Mouse (Mus musculus): ENCODE measurements around the gene Tmem161a. TPM values are rescaled to one million over a fixed set of nuclear protein-coding genes. Genes with fewer than 3 reads are reported as not detected.

Gene Tmem161a
- polyA plus RNA-seq, 1 experiment from 2014 or later: 28.1 TPM

GRCm38 (mm10) chr8:70188707-70189106 lies 16.6 kb downstream of the Tmem161a start:
- no peaks in the 10 kb centered on the region for H3K9me3 ChIP-seq (replicated peaks)
- H3K27ac ChIP-seq (replicated peaks): no peak overlapping the region
- 59% methylated on average over 7 of the region's 7 CpGs for WGBS (ENCODE audit: insufficient replicate concordance)
- no peak overlapping the region for H3K9ac ChIP-seq
- H3K4me1 ChIP-seq (replicated peaks): peaks cover 3% of the 10 kb centered on the region; the same call in 1 of the 2 replicates
- H3K4me3 ChIP-seq (replicated peaks): no peak overlapping the region
- no peak for ATAC-seq (ENCODE audit: insufficient read depth)
- peaks cover 62% of the 10 kb centered on the region for H3K36me3 ChIP-seq (replicated peaks)
- H3K27me3 ChIP-seq: no peaks in the 10 kb centered on the region
- no peak overlapping the region for H3K4me2 ChIP-seq

- H3K4me3 ChIP-seq (replicated peaks): no peak overlapping the region
- no peak overlapping the region for H3K4me2 ChIP-seq
- peaks cover 35% of the 10 kb centered on the region for H3K4me1 ChIP-seq (replicated peaks)
- no peaks in the 10 kb centered on the region for H3K9me3 ChIP-seq (replicated peaks)
- H3K27me3 ChIP-seq: no peaks in the 10 kb centered on the region
- H3K27ac ChIP-seq (replicated peaks): no peak overlapping the region
- H3K9ac ChIP-seq: no peak overlapping the region
- 76% methylated on average over 5 of the region's 5 CpGs for WGBS (ENCODE audit: insufficient replicate concordance)
- peaks cover 36% of the 10 kb centered on the region for H3K36me3 ChIP-seq (replicated peaks)
- ATAC-seq (ENCODE audit: insufficient read depth): peak; percentile 43
These were observed 21.1 kb downstream of the Tmem161a start for GRCm38 (mm10) chr8:70193238-70193637.

- no peaks in the 10 kb centered on the region for H3K9me3 ChIP-seq (replicated peaks)
- H3K9ac ChIP-seq: no peak overlapping the region
- no peak overlapping the region for H3K4me2 ChIP-seq
- H3K36me3 ChIP-seq (replicated peaks): peaks cover 27% of the 10 kb centered on the region
- no peak overlapping the region for H3K4me3 ChIP-seq (replicated peaks)
- no peak overlapping the region for H3K27ac ChIP-seq (replicated peaks)
- H3K4me1 ChIP-seq (replicated peaks): peaks cover 45% of the 10 kb centered on the region
- H3K27me3 ChIP-seq: no peaks in the 10 kb centered on the region
- ATAC-seq (ENCODE audit: insufficient read depth): no peak
- 78% methylated on average over 3 of the region's 3 CpGs for WGBS (ENCODE audit: insufficient replicate concordance)
These were observed 22.0 kb downstream of the Tmem161a start for GRCm38 (mm10) chr8:70194191-70194590.

GRCm38 (mm10) chr8:70195762-70196161 lies 23.6 kb downstream of the Tmem161a start:
- ATAC-seq (ENCODE audit: insufficient read depth): no peak
- WGBS (ENCODE audit: insufficient replicate concordance): 65% methylated on average over 2 of the region's 2 CpGs
- Histone ChIP-seq H3K27ac (replicated peaks) (no peak overlapping the region), H3K27me3 (no peaks in the 10 kb centered on the region), H3K4me1 (replicated peaks) (peaks cover 60% of the 10 kb centered on the region), H3K9me3 (replicated peaks) (no peaks in the 10 kb centered on the region), H3K36me3 (replicated peaks) (peaks cover 12% of the 10 kb centered on the region), H3K4me2 (no peak overlapping the region), H3K4me3 (replicated peaks) (no peak overlapping the region), H3K9ac (no peak overlapping the region)

GRCm38 (mm10) chr8:70197603-70198002 lies 25.4 kb downstream of the Tmem161a start:
- H3K36me3 ChIP-seq (replicated peaks): peaks cover 4% of the 10 kb centered on the region; the same call in 1 of the 2 replicates
- no peak for ATAC-seq (ENCODE audit: insufficient read depth)
- H3K9me3 ChIP-seq (replicated peaks): no peaks in the 10 kb centered on the region
- H3K27ac ChIP-seq (replicated peaks): no peak overlapping the region
- 68% methylated on average over 7 of the region's 7 CpGs for WGBS (ENCODE audit: insufficient replicate concordance)
- peaks cover 79% of the 10 kb centered on the region for H3K4me1 ChIP-seq (replicated peaks)
- no peak overlapping the region for H3K4me3 ChIP-seq (replicated peaks)
- peak overlapping the region; percentile 26; the same call in 1 of the 2 replicates for H3K4me2 ChIP-seq
- no peak overlapping the region for H3K9ac ChIP-seq
- no peaks in the 10 kb centered on the region for H3K27me3 ChIP-seq

- peak overlapping the region; percentile 25; the same call in 1 of the 2 replicates for H3K9ac ChIP-seq
- 0 out of 2 replicates have a peak overlapping the region, but pooled peaks have one; percentile 61 for H3K4me2 ChIP-seq
- peak; percentile 49 for ATAC-seq (ENCODE audit: insufficient read depth)
- no peak overlapping the region for H3K4me3 ChIP-seq (replicated peaks)
- peak overlapping the region; percentile 88 for H3K27ac ChIP-seq (replicated peaks)
- H3K27me3 ChIP-seq: no peaks in the 10 kb centered on the region
- H3K9me3 ChIP-seq (replicated peaks): no peaks in the 10 kb centered on the region
- peaks cover 85% of the 10 kb centered on the region for H3K4me1 ChIP-seq (replicated peaks)
- WGBS (ENCODE audit: insufficient replicate concordance): 72% methylated on average over 5 of the region's 5 CpGs
- no peaks in the 10 kb centered on the region for H3K36me3 ChIP-seq (replicated peaks)
These were observed 28.0 kb downstream of the Tmem161a start for GRCm38 (mm10) chr8:70200098-70200681.

- Histone ChIP-seq H3K4me2 (peak overlapping the region; percentile 61), H3K27ac (replicated peaks) (peak overlapping the region; percentile 88), H3K9me3 (replicated peaks) (no peaks in the 10 kb centered on the region), H3K9ac (peak overlapping the region; percentile 25; the same call in 1 of the 2 replicates), H3K4me3 (replicated peaks) (peak overlapping the region; percentile 19; the same call in 1 of the 2 replicates), H3K27me3 (no peaks in the 10 kb centered on the region), H3K36me3 (replicated peaks) (no peaks in the 10 kb centered on the region), H3K4me1 (replicated peaks) (peaks cover 80% of the 10 kb centered on the region)
- whole genome bisulfite sequencing (ENCODE audit: insufficient replicate concordance): 29% methylated on average over 3 of the region's 3 CpGs
- ATAC-seq (ENCODE audit: insufficient read depth): peak; percentile 84
These were observed 29.3 kb downstream of the Tmem161a start for GRCm38 (mm10) chr8:70201417-70201816.

GRCm38 (mm10) chr8:70203072-70203471 lies 30.9 kb downstream of the Tmem161a start:
- Histone ChIP-seq H3K27ac (replicated peaks) (peak overlapping the region; percentile 88), H3K27me3 (no peaks in the 10 kb centered on the region), H3K4me1 (replicated peaks) (peaks cover 78% of the 10 kb centered on the region), H3K4me2 (no peak overlapping the region), H3K9me3 (replicated peaks) (no peaks in the 10 kb centered on the region), H3K4me3 (replicated peaks) (no peak overlapping the region), H3K36me3 (replicated peaks) (no peaks in the 10 kb centered on the region), H3K9ac (no peak overlapping the region)
- 77% methylated on average over 4 of the region's 4 CpGs for WGBS (ENCODE audit: insufficient replicate concordance)
- no peak for ATAC-seq (ENCODE audit: insufficient read depth)

- no peak overlapping the region for H3K4me3 ChIP-seq (replicated peaks)
- no peaks in the 10 kb centered on the region for H3K27me3 ChIP-seq
- ATAC-seq (ENCODE audit: insufficient read depth): no peak
- no peaks in the 10 kb centered on the region for H3K9me3 ChIP-seq (replicated peaks)
- H3K27ac ChIP-seq (replicated peaks): no peak overlapping the region
- no peaks in the 10 kb centered on the region for H3K36me3 ChIP-seq (replicated peaks)
- no peak overlapping the region for H3K9ac ChIP-seq
- no peak overlapping the region for H3K4me2 ChIP-seq
- H3K4me1 ChIP-seq (replicated peaks): peaks cover 77% of the 10 kb centered on the region
- WGBS (ENCODE audit: insufficient replicate concordance): 44% methylated on average over 1 of the region's 1 CpGs
These were observed 32.6 kb downstream of the Tmem161a start for GRCm38 (mm10) chr8:70204757-70205156.

GRCm38 (mm10) chr8:70208130-70208529 lies 36.0 kb downstream of the Tmem161a start:
- H3K9ac ChIP-seq: no peak overlapping the region
- 74% methylated on average over 1 of the region's 1 CpGs for WGBS (ENCODE audit: insufficient replicate concordance)
- H3K36me3 ChIP-seq (replicated peaks): no peaks in the 10 kb centered on the region
- peaks cover 69% of the 10 kb centered on the region for H3K4me1 ChIP-seq (replicated peaks)
- H3K27ac ChIP-seq (replicated peaks): peak overlapping the region; percentile 60
- H3K4me3 ChIP-seq (replicated peaks): no peak overlapping the region
- no peak for ATAC-seq (ENCODE audit: insufficient read depth)
- H3K27me3 ChIP-seq: no peaks in the 10 kb centered on the region
- H3K4me2 ChIP-seq: 0 out of 2 replicates have a peak overlapping the region, but pooled peaks have one; percentile 27
- H3K9me3 ChIP-seq (replicated peaks): no peaks in the 10 kb centered on the region

GRCm38 (mm10) chr8:70210538-70210937 lies 38.4 kb downstream of the Tmem161a start:
- ATAC-seq (ENCODE audit: insufficient read depth): no peak
- no peaks in the 10 kb centered on the region for H3K27me3 ChIP-seq
- peak overlapping the region; percentile 24; the same call in 1 of the 2 replicates for H3K27ac ChIP-seq (replicated peaks)
- H3K4me3 ChIP-seq (replicated peaks): peak overlapping the region; percentile 77
- no peaks in the 10 kb centered on the region for H3K36me3 ChIP-seq (replicated peaks)
- peaks cover 59% of the 10 kb centered on the region for H3K4me1 ChIP-seq (replicated peaks)
- no peaks in the 10 kb centered on the region for H3K9me3 ChIP-seq (replicated peaks)
- H3K9ac ChIP-seq: peak overlapping the region; percentile 5; the same call in 1 of the 2 replicates
- H3K4me2 ChIP-seq: peak overlapping the region; percentile 99
- 60% methylated on average over 8 of the region's 8 CpGs for WGBS (ENCODE audit: insufficient replicate concordance)
